Mouse (Mus musculus): ENCODE data around the gene Prkg1.
A peak's percentile ranks its signal among the peaks of the same experiment; 100 is the strongest.
"Not testable (repeated sequence)": the region's sequence is repeated elsewhere in the genome, so short reads cannot be mapped to it uniquely, and the experiment has no call there.

The Prkg1 gene

GRCm38 (mm10) chr19:31442311-31442710, 322.5 kb downstream of the Prkg1 start:
- DNase-seq (ENCODE audit: low read depth, low spot score): no peak

GRCm38 (mm10) chr19:31433446-31433845, 331.4 kb downstream of the Prkg1 start:
- no peak for DNase-seq (ENCODE audit: low read depth, low spot score)

- no peak for DNase-seq (ENCODE audit: low read depth, low spot score)
Measured at GRCm38 (mm10) chr19:31431411-31431810, 333.4 kb downstream of the Prkg1 start.

GRCm38 (mm10) chr19:31426142-31426541, 338.7 kb downstream of the Prkg1 start:
- DNase-seq (ENCODE audit: low read depth, low spot score): no peak

GRCm38 (mm10) chr19:31425199-31425598, 339.6 kb downstream of the Prkg1 start:
- no peak for DNase-seq (ENCODE audit: low read depth, low spot score)

- DNase-seq (ENCODE audit: low read depth, low spot score): no peak
Measured at GRCm38 (mm10) chr19:31424319-31424718, 340.5 kb downstream of the Prkg1 start.

- DNase-seq (ENCODE audit: low read depth, low spot score): no peak
Measured at GRCm38 (mm10) chr19:31413571-31413970, 351.3 kb downstream of the Prkg1 start.

GRCm38 (mm10) chr19:31396096-31396495, 368.7 kb downstream of the Prkg1 start:
- DNase-seq (ENCODE audit: low read depth, low spot score): no peak

GRCm38 (mm10) chr19:31385353-31385752, 379.5 kb downstream of the Prkg1 start:
- no peak for DNase-seq (ENCODE audit: low read depth, low spot score)

GRCm38 (mm10) chr19:31383881-31384280, 381.0 kb downstream of the Prkg1 start:
- no peak for DNase-seq (ENCODE audit: low read depth, low spot score)

GRCm38 (mm10) chr19:31370106-31370505, 394.7 kb downstream of the Prkg1 start:
- DNase-seq (ENCODE audit: low read depth, low spot score): no peak

- DNase-seq (ENCODE audit: low read depth, low spot score): no peak
Measured at GRCm38 (mm10) chr19:31369116-31369515, 395.7 kb downstream of the Prkg1 start.

GRCm38 (mm10) chr19:31362051-31362450, 402.8 kb downstream of the Prkg1 start:
- DNase-seq (ENCODE audit: low read depth, low spot score): no peak

- no peak for DNase-seq (ENCODE audit: low read depth, low spot score)
Measured at GRCm38 (mm10) chr19:31361575-31361974, 403.3 kb downstream of the Prkg1 start.

- DNase-seq (ENCODE audit: low read depth, low spot score): no peak
Measured at GRCm38 (mm10) chr19:31361161-31361560, 403.7 kb downstream of the Prkg1 start.

GRCm38 (mm10) chr19:31354959-31355358, 409.9 kb downstream of the Prkg1 start:
- DNase-seq (ENCODE audit: low read depth, low spot score): no peak

GRCm38 (mm10) chr19:31352784-31353183, 412.0 kb downstream of the Prkg1 start:
- not testable (repeated sequence) for DNase-seq (ENCODE audit: low read depth, low spot score)

- no peak for DNase-seq (ENCODE audit: low read depth, low spot score)
Measured at GRCm38 (mm10) chr19:31351796-31352195, 413.0 kb downstream of the Prkg1 start.

GRCm38 (mm10) chr19:31342150-31342549, 422.7 kb downstream of the Prkg1 start:
- DNase-seq (ENCODE audit: low read depth, low spot score): peak; percentile 8

GRCm38 (mm10) chr19:31340898-31341297, 423.9 kb downstream of the Prkg1 start:
- DNase-seq (ENCODE audit: low read depth, low spot score): no peak

GRCm38 (mm10) chr19:31338355-31339101, 426.3 kb downstream of the Prkg1 start:
- no peak for DNase-seq (ENCODE audit: low read depth, low spot score)

GRCm38 (mm10) chr19:31337863-31338217, 427.0 kb downstream of the Prkg1 start:
- no peak for DNase-seq (ENCODE audit: low read depth, low spot score)

- no peak for DNase-seq (ENCODE audit: low read depth, low spot score)
Measured at GRCm38 (mm10) chr19:31337163-31337862, 427.5 kb downstream of the Prkg1 start.
